Mouse (Mus musculus) thymus, postnatal 14 days (tissue): ENCODE measurements around the gene Spock2.
"Not testable (repeated sequence)": the region's sequence is repeated elsewhere in the genome, so short reads cannot be mapped to it uniquely, and the experiment has no call there.

Source experiments
- DNase-seq: peaks from one replicate; pipeline ENCODE4 v3.0.0; 2021

Spock2 gene

DNA sequence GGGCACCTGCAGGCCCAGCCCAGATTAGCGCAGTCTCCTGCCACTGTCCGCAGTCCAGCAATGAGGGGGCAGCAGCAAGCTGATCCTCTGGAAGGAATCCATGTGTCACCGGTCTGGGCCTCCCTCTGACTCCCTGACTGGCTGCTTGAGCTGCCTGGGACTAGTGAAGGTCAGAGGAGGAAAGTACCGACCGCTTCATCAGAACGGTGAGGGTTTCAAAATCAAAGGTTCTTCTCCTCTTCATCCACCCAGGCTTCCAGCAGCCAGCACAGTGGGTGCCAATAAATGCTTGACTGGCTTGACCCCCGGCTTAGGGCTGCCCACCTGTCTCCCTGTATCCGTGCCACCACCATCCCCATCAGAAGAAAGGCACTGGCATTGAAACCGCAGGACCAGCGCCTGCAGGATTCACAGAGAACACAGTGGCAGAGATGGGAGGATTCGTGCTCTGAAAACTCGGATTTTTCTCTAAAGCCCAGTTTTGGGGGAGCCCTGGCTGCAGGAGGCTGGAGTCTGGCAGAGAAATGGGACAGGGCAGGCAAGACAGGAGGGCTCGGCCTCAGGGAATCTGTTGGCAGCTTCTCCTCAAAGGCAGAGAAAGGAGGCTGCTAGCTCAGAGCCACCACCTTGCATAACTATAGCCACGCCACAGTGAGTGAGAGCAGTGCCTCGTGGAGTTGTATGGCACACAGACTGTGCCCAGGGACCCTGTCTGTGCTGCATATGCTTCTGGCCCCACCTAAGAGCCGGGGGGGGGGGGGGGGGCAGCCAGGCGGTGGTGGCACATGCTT lies 2.5 kb downstream of the Spock2 start:
- no peak for DNase-seq

DNA sequence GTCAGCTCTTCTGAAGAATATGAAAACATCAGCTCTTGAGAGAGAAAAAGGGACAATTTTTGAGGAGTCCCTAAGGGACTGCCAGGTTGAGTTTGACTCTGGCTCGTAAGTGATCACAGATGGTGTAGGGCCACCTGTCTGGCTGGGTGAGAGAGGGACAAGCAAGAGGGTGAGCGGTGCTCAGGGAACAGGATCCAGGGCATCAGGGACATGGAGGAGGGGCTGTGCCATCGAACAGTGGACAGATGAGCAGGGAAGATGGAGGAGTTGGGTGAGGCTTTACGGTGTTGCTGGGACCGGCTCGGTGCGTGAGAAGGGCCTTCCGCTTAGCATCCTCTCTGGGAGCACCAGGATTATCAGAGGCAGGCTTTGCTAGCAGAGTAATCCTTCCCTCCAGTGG lies 3.3 kb downstream of the Spock2 start:
- DNase-seq: no peak

DNA sequence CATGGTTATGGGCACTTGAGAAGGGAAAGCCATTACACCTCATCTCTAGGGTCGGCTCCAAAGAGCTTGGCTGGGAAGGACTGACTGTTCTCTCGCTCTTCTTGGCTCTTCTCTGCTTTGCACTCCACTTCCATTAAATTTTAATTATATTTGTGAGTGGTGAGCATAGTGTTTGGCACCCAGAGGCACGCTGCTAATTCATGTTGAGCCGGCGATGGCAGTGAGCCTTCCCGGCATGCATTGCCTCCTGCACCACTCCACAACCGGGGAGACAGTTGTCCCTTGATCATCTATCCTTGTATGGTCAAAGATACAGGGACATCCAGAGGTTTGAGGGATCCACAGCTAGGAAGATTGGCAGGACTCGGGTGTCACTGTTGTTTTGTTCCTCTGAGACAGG lies 4.0 kb downstream of the Spock2 start:
- DNase-seq: no peak

DNA sequence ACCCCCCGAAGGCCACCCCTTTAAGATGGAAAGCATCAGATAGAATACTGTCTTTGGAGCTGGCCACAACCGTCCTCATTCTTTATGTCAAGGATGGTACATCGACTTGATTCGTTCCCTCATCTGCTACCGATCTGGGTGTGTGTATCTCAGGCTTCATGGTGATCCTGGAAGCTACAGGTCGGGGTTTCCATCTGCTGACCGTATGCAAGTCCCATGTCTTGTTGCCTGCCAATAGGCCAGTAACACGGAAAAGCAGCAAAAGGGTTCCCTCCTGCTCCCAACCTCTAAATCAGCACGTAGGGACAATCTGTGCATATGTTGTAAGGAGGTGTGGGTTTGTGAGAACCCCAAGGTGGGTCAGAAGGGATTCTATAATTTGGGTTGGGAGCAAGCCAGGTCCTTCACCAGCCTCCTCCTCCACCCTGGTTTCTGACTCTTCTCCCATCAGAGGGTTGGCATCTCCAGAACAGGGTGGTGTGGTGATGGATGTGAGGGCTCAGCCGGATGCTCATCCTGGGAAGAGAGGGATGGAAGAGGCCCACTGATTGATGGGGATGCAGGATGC lies 5.0 kb downstream of the Spock2 start:
- no peak for DNase-seq

DNA sequence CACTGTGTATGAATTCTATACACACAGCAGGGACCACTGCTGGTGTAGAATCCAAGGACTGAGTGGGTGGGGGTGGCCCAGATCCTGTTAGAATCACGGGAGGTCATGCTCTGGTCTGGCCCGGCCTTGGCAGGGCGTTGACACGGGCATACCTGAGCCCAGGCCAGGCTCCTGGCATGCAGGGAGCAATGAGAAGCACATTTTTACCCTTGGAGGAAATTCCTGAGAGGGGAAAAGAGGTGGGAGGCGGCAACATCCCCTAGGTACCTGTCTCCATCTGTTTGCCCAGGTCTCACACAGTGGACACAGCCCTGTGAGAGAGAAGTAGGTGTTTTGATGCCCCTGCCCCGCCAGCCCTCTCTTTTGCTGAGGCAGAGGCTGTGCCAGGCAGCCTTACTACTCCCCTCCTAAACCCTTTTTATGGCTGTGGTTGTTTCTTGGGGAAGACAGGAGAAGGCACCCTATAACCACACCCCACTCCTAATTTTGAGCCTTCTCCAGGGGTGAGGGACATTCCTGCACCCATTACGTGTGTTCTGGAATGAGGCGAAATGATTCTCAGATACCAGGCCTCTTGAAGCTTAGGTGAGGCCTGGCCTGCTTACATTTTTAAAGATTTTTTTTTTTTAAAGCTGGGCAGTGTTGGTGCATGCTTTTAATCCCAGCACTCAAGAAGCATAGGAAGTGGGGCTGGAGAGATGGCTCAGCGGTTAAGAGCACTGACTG lies 8.1 kb downstream of the Spock2 start:
- DNase-seq: no peak

DNA sequence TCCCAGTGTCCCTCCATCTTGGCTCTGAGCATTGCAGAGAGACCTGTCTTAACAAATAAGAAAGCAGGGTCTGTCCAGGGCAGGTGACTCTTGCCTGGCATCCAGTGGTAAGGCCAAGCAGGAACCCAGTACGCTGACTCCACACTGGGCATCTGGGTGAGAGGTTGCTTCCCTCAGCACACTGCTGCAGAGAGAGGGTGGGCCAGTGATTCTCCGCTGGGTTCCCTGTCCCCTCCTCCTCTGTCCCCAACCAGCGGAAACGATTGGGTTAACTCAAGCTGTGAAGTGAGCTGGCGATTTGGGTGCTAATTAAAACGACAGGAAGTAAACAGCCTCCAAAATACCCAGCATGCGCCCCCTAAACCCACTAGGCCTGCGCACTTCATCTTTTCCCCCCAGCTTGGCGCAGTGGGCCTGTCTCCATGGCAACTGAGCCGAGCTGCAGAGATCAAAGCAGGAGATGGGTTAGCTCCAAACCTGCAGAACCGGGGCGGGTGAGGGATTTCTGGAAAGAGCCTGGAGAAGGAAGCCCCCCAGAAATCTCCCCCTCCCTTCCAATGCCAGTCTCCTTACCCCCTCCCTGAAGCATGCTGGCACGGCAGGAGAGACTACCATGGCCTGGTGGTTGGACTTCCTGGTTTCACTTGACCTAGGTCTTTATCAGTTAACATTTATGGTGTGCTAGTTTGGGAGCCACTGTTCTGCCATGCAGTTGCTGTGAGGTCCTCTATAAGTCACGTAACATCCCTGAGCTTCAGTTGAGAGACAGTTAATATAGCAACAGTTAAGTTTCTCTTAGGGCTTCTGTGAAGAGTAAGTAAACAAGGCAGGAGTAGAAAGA lies 9.5 kb downstream of the Spock2 start:
- peak; percentile 64 for DNase-seq

DNA sequence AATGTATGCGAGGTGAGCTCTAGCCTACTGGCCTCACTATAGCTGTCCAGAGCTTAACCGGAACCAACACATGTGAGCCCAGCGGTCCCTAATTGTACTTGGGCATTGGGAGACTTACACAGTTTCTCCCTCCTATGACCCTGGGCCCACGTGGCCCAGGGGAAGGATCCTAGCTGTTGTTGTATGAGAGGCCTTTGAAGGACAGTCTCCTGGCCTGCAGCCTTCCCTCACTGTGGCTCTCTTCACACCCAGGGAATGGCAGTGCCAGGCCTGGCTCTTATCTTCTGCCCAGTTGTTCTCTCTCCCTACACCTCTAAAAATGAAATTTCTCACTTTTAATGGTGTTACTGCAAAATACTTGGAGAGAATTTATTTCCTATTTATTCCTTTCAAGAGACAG lies 11.0 kb downstream of the Spock2 start:
- no peak for DNase-seq

DNA sequence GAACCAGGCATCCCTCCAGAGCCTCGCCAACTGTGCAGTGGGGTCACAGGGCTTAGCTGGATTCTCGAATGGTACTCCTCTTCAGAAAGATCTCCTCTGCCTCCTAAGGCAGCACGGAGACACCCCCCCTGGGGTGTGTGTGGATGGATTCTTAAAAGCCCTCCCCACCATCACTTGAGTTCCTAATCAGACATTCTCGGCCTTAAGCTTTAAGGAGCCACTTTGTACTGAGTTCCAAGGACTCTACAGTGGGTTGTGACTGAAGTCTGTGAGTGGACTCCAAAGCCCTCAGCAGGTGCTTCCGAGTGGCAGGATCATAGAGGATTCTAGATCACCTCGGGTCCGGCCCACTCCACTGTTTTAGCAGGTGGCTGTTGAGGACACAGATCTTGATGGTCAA lies 12.4 kb downstream of the Spock2 start:
- no peak for DNase-seq

DNA sequence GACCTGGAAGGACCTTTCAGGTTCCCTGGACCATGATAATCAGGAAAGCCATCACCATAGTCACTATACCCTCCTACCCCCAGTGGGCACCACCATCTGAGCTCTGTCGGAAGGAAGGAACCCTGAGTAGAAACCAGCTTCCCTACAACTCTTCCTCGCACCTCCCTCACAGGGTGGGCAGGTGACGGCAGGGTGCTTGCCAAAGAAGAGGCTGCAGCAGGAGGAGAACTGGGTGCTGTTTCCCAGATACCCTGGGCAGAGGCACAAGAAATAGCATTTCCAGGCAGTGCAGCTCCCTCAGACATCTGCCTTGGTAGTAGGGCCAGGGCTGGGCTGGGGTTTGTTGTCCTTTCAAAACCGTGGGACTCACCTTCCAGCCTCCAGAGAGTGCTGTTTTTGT lies 14.6 kb downstream of the Spock2 start:
- DNase-seq: no peak

DNA sequence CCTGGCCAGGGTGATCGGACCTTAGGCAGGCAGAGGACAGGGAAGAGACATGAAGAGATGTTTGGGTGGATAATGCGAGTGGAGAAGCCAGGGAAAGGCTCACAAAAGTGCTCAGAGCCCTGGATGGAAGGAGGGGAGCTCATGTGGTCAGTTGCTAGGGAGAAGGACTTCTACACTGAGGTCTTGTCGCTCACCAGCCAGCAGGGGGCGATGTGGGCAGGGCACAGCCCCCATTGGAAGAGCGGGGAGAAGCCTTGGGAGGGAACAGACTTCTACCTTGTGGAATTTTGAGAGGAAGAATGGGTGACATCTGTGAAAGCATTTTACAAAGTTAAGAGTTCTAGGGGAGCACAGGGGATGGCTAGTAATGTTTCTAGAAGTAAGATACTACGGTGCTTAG lies 18.1 kb downstream of the Spock2 start:
- DNase-seq: peak; percentile 33

DNA sequence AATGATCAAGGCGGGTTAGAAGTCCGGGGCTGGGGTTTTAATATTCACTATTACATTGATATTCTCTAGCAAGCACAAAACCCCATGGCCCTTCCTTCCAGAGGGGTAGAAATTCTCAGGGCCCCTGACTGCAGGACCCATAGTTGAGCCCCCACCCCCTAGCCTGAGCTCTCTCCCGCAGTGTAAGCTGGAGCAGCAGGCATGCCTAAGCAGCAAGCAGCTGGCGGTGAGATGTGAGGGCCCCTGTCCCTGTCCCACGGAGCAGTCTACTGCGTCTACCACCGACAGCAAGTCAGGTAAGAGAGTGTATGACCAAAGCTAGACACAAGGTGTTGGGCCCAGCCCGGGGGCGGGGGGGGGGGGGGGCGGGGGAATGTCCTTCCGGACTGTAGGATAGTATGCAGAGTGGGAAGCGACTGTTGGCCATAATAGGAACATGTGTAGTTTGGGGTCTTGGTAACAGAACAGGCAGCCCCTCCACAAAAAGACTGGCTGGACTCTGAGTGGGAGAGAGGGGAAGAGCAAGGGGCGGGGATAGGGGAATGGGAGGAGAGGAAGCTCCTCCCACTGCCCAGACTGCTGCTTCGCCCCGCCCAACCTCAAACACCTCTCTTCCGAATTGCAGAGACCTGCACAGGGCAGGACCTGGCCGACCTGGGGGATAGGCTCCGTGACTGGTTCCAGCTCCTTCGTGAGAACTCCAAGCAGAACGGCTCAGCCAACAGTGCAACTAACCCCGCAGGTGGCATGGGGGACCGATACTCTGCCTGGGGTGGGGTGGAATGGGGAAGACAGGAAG lies 19.7 kb downstream of the Spock2 start:
- DNase-seq: peak; percentile 33

DNA sequence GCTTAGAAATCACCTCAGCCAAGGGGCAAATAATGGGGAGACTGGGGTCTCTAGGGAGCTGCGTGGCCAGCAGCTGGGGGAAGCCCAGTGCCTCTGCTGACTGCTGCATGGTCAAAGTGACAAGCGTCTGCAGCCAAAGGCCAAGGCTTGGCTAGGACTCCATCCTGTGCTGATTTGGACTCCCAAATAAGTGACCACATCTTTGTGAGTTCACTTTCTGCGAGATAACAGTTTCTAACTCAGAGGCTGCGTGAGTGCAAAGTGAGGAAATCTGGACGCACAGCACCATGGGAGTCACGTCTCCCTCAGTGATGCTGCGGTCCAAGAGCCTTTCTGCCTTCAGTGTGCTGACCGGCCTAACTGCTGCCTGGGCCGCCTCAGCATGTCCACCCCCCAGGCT lies 22.3 kb downstream of the Spock2 start:
- DNase-seq: no peak

DNA sequence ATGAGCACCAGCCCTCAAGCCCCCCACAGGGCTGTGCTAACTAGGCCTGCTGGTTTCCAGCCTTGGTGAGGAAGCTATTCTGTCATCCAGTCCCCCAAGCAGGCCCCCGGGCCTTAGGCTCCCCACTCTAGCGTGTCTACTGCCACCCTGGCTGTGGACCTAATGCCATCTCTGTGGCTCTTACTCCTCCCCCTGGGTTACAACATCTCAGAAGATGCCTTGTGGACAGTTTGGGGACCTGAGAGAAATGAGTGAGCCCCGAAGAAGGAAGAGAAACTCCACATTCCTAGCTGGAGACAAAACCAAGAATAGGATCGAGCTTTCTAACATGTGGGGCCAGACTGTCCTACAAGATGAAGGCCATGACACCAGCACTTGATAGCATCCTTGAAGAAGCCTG lies 24.5 kb downstream of the Spock2 start:
- no peak for DNase-seq

DNA sequence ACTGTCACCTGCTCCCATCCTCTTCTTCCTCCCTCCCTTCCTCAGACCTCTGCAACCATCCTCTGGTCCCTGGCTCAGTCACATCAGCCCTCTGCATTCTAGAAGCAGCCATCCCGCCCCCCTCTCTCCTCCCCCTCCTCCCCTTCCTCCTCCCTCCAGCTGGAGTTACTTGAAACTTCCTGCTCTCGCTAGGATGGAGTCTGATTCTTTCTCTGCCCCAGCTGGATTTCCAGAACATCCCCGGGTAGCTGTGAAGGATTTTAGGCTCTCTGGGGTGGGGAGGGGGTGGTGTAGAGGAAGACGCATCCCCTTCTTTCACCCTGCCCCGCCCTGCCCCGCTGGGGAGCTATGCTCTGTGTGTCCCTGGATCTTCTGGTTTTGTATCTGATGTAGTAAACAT lies 27.5 kb downstream of the Spock2 start:
- no peak for DNase-seq

DNA sequence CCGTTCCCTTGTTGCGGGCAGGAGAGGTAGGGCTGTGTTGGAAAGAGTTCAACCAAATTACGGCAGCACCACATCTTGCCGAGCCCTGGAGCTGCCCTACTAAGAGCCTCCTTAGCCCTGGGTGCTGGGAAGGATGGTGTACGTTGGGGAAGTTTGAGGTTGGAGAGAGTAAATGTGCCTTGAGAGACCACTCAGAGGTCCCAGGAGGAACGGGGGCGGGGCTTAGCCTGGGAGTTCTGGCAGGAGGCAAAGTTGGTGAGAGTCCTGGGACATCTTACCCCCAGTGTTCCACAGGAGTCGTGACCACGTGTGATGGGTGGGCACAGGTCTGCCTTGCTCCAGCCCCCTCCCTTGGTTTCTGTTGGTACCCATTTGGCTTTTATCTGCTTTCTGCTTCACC lies 28.2 kb downstream of the Spock2 start:
- no peak for DNase-seq

DNA sequence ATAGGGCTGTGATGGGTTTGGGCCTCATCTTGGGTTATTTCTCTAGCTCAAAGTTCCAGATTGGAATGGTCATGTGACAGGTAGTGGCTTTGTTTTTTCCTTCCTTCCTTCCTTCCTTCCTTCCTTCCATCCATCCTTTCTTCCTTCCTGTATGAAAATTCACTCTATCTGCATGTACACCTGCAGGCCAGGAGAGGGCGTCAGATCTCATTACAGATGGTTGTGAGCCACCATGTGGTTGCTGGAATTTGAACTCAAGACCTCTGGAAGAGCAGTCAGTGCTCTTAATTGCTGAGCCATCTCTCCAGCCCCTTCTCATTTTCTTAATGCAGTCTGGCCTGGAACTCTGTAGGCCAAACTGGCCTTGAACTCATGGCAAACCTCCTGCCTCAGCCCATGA lies 30.0 kb downstream of the Spock2 start:
- not testable (repeated sequence) for DNase-seq

DNA sequence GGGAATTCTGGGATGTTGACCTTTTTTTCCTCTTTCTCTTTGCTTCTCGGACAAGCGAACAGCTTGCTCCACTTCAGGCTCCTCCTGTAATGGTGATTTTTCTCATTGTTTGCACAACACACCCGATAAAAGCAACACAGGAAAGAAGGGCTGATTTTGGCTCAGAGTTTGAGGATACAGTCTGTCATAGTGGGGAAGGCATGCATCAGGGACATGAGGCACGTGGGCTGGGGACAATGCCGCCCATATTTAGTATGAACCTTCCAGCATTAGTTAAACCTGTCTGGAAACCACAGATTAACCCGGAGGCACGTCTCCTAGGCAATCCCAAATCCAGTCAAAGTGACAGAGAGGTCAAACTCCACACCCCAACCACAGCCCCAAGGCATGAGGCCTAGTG lies 30.9 kb downstream of the Spock2 start:
- DNase-seq: no peak

DNA sequence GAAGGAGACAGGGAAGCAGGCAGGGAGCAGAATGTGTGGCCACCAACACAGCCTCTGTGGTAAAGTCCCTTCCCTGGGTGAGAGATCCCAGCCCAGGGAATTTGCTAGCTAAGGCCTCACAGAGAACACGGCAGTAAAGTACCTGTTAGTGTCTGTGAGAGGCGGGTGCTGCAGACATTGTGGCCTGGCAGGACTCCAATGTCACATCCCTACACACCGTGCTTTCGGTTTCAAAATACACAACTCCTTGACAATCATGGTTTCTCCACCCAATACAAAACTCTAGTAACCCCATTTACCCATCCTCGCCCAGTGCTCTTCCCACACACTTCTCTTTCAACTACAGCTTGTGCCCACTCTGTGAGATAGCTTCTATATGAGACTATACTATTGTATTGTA lies 32.7 kb downstream of the Spock2 start:
- DNase-seq: no peak

DNA sequence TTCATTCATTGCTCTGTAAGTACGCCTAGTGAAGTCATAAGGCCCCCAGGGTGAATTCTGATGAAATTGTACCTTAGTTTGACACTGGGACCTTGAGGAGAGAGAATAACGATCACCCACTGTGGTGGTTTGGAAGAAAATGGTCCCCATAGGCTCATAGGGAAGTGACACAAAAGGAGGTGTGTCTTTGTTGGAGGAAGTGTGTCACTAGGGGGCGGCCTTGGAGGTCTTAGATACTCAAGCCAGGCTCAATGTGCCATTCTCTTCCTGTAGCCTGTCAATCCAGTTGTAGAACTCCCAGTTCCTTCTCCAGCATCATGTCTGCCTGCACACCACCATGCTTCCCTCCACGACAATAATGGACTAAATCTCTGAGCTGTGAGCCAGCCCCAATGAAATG lies 34.7 kb downstream of the Spock2 start:
- DNase-seq: no peak

DNA sequence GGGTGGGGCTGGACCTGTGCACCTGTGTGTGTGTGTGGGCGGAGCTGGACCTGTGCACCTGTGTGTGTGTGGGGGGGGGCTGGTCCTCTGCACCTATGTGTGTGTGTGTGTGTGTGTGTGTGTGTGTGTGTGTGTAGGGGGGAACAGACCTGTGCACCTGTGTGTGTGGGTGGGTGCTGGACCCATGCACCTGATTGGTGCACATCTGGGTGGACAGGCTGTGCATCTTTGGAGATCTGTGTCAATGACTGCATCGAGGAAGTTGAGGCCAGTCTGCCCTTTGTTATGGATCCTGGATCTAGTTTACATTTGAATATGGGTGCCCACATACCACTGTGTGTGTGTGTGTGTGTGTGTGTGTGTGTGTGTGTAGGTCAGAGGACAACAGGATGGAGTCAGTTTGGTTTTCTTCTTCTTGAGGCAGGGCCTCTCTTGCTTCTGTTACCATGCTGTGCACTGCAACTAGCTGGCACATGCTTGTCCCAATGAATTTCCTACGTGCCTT lies 35.7 kb downstream of the Spock2 start:
- DNase-seq: no peak

DNA sequence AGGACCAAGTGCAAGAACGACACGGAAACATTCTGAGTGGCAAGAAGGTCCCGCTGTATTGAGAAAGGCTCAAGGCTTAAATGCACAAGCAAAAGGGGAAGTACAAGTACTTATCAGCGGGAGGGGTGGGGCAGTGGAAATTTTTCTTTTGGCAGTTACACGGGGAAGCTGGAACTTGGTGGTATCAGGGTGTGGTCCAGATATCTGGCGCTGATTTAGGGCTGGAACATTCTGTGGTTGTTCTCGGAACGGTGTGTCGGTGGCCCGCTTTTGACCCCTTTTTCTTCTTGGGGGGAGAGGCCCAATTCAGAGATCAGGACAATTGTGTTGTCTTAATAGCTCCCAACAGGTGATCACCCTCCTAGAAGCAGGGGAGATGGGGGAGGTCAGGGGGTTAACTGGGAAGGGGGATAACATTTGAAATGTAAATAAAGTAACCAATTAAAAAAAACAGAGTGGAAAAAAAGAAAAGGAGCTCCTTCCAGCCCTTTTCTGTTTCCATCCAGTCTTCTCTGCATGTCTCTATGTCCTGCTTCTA lies 41.6 kb downstream of the Spock2 start:
- DNase-seq: not testable (repeated sequence)

DNA sequence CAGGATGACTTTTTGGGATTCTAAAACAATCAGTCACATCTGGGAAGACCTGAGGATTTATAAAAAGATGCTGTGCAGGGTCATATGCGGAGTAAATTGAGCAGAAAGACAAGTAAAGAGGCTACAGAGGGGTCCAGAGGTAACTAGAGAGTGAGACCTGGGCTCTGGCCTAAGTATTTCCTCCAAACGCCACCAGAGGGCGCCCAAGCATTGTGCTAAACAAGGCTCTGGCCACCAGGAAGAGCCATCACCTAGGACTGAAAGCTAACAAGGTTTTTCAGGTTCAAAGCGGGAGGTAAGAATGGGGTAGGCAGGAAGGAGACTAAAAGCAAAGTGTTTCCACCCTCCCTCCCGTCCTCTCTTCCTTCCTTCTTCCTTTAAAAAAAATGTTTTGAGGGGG lies 42.1 kb downstream of the Spock2 start:
- DNase-seq: peak; percentile 89
